ENCODE assay signal across 7 mouse cellular contexts in the genomic region with DNA sequence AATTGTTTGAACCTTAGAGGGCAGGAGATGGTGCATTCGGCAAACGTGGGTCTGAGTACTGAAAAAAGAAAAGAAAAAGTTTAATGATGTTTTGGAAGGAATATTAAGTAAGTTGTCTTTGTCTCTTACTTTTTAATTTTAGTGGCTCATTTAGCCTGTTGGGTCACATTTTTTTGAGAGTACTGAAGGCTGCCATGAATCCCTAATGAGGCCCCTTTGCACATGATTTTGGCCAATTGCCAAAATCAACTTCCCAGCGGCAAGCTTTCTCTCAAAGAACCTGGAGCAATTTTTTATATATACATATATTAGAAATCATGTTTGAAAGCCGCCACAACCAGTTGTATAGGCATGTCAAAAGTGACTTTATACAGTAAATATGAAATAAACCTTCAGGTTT.
DNase-seq lines count a peak whose midpoint lies in the region; ATAC-seq and TF ChIP-seq lines count a peak whose summit lies in the region.

No protein-coding gene starts in this region.

- peak; percentile 17 for ATAC-seq in Patski
- no peak for ATAC-seq in heart, embryonic 12.5 days (ENCODE audit: insufficient number of reproducible peaks, low FRiP score)
- ATAC-seq in kidney, embryonic 14.5 days (ENCODE audit: low FRiP score, low TSS enrichment), result no peak
- ATAC-seq in midbrain, embryonic 14.5 days (ENCODE audit: low FRiP score, low TSS enrichment), result no peak

- peak overlapping the region; percentile 94 for H3K27ac ChIP-seq in heart, embryonic 12.5 days (ENCODE audit: poor library complexity, severe bottlenecking)
- peak overlapping the region; percentile 90 for H3K27ac ChIP-seq in kidney, embryonic 14.5 days (ENCODE audit: low read depth, low read length)
- peak overlapping the region; percentile 86 for H3K27ac ChIP-seq in midbrain, embryonic 14.5 days (replicated peaks; ENCODE audit: low read depth, low read length)

- H3K9me3 ChIP-seq in heart, embryonic 12.5 days (replicated peaks), result no peaks in the 10 kb centered on the region
- no peaks in the 10 kb centered on the region for H3K9me3 ChIP-seq in kidney, embryonic 14.5 days (ENCODE audit: control insufficient read depth, low read length)
- H3K9me3 ChIP-seq in midbrain, embryonic 14.5 days (ENCODE audit: control insufficient read depth, low read length), result 0 out of 2 replicates have a peak, but pooled peaks cover 3% of the 10 kb centered on the region

- H3K36me3 ChIP-seq in C2C12 (ENCODE audit: control insufficient read depth, insufficient read depth), result no peaks in the 10 kb centered on the region
- 0 out of 2 replicates have a peak, but pooled peaks cover 4% of the 10 kb centered on the region for H3K36me3 ChIP-seq in heart, embryonic 12.5 days
- H3K36me3 ChIP-seq in kidney, embryonic 14.5 days (ENCODE audit: control insufficient read depth, insufficient read depth, low read length), result no peaks in the 10 kb centered on the region
- H3K36me3 ChIP-seq in midbrain, embryonic 14.5 days (ENCODE audit: control insufficient read depth, insufficient read depth, low read length), result 0 out of 2 replicates have a peak, but pooled peaks cover 3% of the 10 kb centered on the region

- WGBS in heart, embryonic 12.5 days, result 33% methylated on average over 4 of the region's 4 CpGs
- WGBS in kidney, embryonic 14.5 days, result 33% methylated on average over 4 of the region's 4 CpGs
- WGBS in midbrain, embryonic 14.5 days, result 23% methylated on average over 4 of the region's 4 CpGs

- CTCF ChIA-PET in Patski (lab: Charles Lee), result no interaction called here

- H3K9ac ChIP-seq in heart, embryonic 12.5 days, result peak overlapping the region; percentile 50
- H3K9ac ChIP-seq in kidney, embryonic 14.5 days (ENCODE audit: low read depth, low read length), result peak overlapping the region; percentile 42; the same call in 1 of the 2 replicates
- H3K9ac ChIP-seq in midbrain, embryonic 14.5 days (replicated peaks; ENCODE audit: low read length), result peak overlapping the region; percentile 54

- H3ac ChIP-seq in C2C12 (ENCODE audit: control insufficient read depth, insufficient read length, low read depth), result no peak overlapping the region

- peak overlapping the region; percentile 59 for H3K4me2 ChIP-seq in heart, embryonic 12.5 days
- H3K4me2 ChIP-seq in kidney, embryonic 14.5 days (replicated peaks; ENCODE audit: low read depth, low read length), result peak overlapping the region; percentile 42
- H3K4me2 ChIP-seq in midbrain, embryonic 14.5 days (ENCODE audit: low read length), result peak overlapping the region; percentile 45

- peak overlapping the region; percentile 22 for H3K4me3 ChIP-seq in C2C12 (ENCODE audit: insufficient read depth, poor library complexity, severe bottlenecking)
- peak overlapping the region; percentile 44 for H3K4me3 ChIP-seq in heart, embryonic 12.5 days
- H3K4me3 ChIP-seq in kidney, embryonic 14.5 days (ENCODE audit: low read length), result peak overlapping the region; percentile 30; the same call in 1 of the 2 replicates
- peak overlapping the region; percentile 34 for H3K4me3 ChIP-seq in midbrain, embryonic 14.5 days (replicated peaks; ENCODE audit: low read depth, low read length)

- POLR2A ChIA-PET in Patski (lab: Charles Lee), result no interaction called here

- TF ChIP-seq CTCF in C2C12 (IDR thresholded peaks at IDR 0.05; ENCODE audit: control insufficient read depth, insufficient read depth, insufficient read length) (no peak), Patski (IDR thresholded peaks at IDR 0.05) (no peak)

- H3K79me2 ChIP-seq in C2C12 (ENCODE audit: control insufficient read depth, insufficient read depth), result no peaks in the 10 kb centered on the region

- peaks cover 2% of the 10 kb centered on the region for H3K79me3 ChIP-seq in C2C12 (ENCODE audit: low read depth)

- H3K27me3 ChIP-seq in C2C12 (ENCODE audit: control insufficient read depth, insufficient read depth, insufficient read length) (no peaks in the 10 kb centered on the region), Patski (no peaks in the 10 kb centered on the region)
- no peaks in the 10 kb centered on the region for H3K27me3 ChIP-seq in heart, embryonic 12.5 days (replicated peaks)
- H3K27me3 ChIP-seq in kidney, embryonic 14.5 days (ENCODE audit: control insufficient read depth, insufficient read depth, low read length), result no peaks in the 10 kb centered on the region
- H3K27me3 ChIP-seq in midbrain, embryonic 14.5 days (ENCODE audit: control insufficient read depth, insufficient read depth, low read length), result no peaks in the 10 kb centered on the region

- DNase-seq in Patski (ENCODE audit: low read depth, low spot score), result no peak
- DNase-seq in midbrain, embryonic 14.5 days, result peak; percentile 80
- no peak for DNase-seq in thymus, postnatal 4 days
- no peak for DNase-seq in cerebellum, postnatal 4 days (ENCODE audit: low spot score in 2 of 2)

- peaks cover 4% of the 10 kb centered on the region; the same call in 1 of the 2 replicates for H3K4me1 ChIP-seq in heart, embryonic 12.5 days (replicated peaks)
- H3K4me1 ChIP-seq in kidney, embryonic 14.5 days (ENCODE audit: control insufficient read depth, insufficient read depth, low read length), result no peaks in the 10 kb centered on the region
- peaks cover 11% of the 10 kb centered on the region; the same call in 1 of the 2 replicates for H3K4me1 ChIP-seq in midbrain, embryonic 14.5 days (ENCODE audit: control insufficient read depth, insufficient read depth, low read length)

- in situ Hi-C loops in Patski (cut with MboI; ENCODE audit: low pct_unique_long_range_greater_than_20kb), result no loop called here

TF ChIP-seq in C2C12, 6 proteins besides CTCF, POLR2A, EP300 and RAD21:
- TF ChIP-seq MYOD1 (IDR thresholded peaks at IDR 0.05; ENCODE audit: control insufficient read depth, insufficient read length, low read depth) (no peak), USF1 (IDR thresholded peaks at IDR 0.05; ENCODE audit: low read depth) (no peak), FOSL1 (IDR thresholded peaks at IDR 0.05; ENCODE audit: insufficient read depth, low read length, poor library complexity, severe bottlenecking) (no peak), MYOG (IDR thresholded peaks at IDR 0.05; ENCODE audit: control insufficient read depth, extremely low read depth, insufficient read length) (no peak), MAX (IDR thresholded peaks at IDR 0.05) (no peak), CEBPB (IDR thresholded peaks at IDR 0.05; ENCODE audit: low read depth) (no peak)
TF ChIP-seq in C2C12: peak in this region for 0.
